Mouse (Mus musculus) ES-E14 (cell line): ENCODE measurements at regions not wholly inside any gene's neighbourhood (a gene's known extent, or its start where the extent isn't known, plus 50 kb on each side); places are given as distances from the start of the nearest gene placed in this dataset.
A peak's percentile ranks its signal among the peaks of the same experiment; 100 is the strongest.

Source experiments
- DNase-seq: peaks from one replicate; pipeline ENCODE4 v3.0.0-alpha.2; 2013; ENCODE audit warnings: low read depth, low spot score
- H3K27ac ChIP-seq: 2 replicates; pipeline ENCODE4 v1.5.1; 2012; ENCODE audit warnings: low read depth, mild to moderate bottlenecking, low read length, moderate library complexity, mixed read lengths; ENCODE audit not compliant: poor library complexity, insufficient read depth, severe bottlenecking
- H3K36me3 ChIP-seq: 2 replicates; pipeline ENCODE4 v1.6.1; 2012; ENCODE audit warnings: mild to moderate bottlenecking, low read length, moderate library complexity, mixed read lengths; ENCODE audit not compliant: control insufficient read depth, poor library complexity, insufficient read depth, severe bottlenecking
- H3K4me1 ChIP-seq, 2 experiments: fragments of 150-350 bp in 1 of 2; sonication (generic) in 1 of 2; 2 replicates each; pipeline ENCODE4 v1.6.1; 2012; ENCODE audit warnings: low read length in 2 of 2, mild to moderate bottlenecking in 1 of 2, mixed read lengths in 1 of 2; ENCODE audit not compliant: control insufficient read depth in 2 of 2, insufficient read depth in 2 of 2, poor library complexity in 1 of 2
- H3K4me3 ChIP-seq, 2 experiments: fragments of 150-350 bp in 1 of 2; sonication (generic) in 1 of 2; 2 replicates each; pipeline ENCODE4 v1.5.1; 2012; ENCODE audit warnings: low read length in 2 of 2, low read depth in 1 of 2, mild to moderate bottlenecking in 1 of 2, mixed read lengths in 1 of 2; ENCODE audit not compliant: insufficient read depth in 1 of 2, poor library complexity in 1 of 2, severe bottlenecking in 1 of 2
- H3K9ac ChIP-seq: 2 replicates; pipeline ENCODE4 v1.6.1; 2012; ENCODE audit warnings: low read depth, mild to moderate bottlenecking, low read length, mixed read lengths; ENCODE audit not compliant: poor library complexity, insufficient read depth, severe bottlenecking
- H3K9me3 ChIP-seq: fragments of 150-350 bp; sonication (generic); 2 replicates; pipeline ENCODE4 v1.6.1; 2012; ENCODE audit warnings: low read depth, mild to moderate bottlenecking, low read length; ENCODE audit not compliant: control insufficient read depth, insufficient read depth
- CHD2 ChIP-seq: IDR thresholded peaks from 2 replicates; pipeline ENCODE4 v1.6.1; 2014; ENCODE audit warnings: mild to moderate bottlenecking, low read depth, low read length, inconsistent platforms
- HCFC1 ChIP-seq: IDR thresholded peaks from 2 replicates; pipeline ENCODE4 v1.6.1; 2012; ENCODE audit warnings: low read length, inconsistent platforms, borderline replicate concordance; ENCODE audit not compliant: insufficient read depth
- MAFK ChIP-seq: IDR thresholded peaks from 2 replicates; pipeline ENCODE4 v1.6.1; 2014; ENCODE audit warnings: mild to moderate bottlenecking, low read depth, low read length, inconsistent platforms; ENCODE audit not compliant: insufficient read depth
- ZC3H11A ChIP-seq: IDR thresholded peaks from 2 replicates; pipeline ENCODE4 v1.6.1; 2012; ENCODE audit warnings: low read depth, mild to moderate bottlenecking, inconsistent platforms, low read length, borderline replicate concordance
- ZNF384 ChIP-seq: IDR thresholded peaks from 2 replicates; pipeline ENCODE4 v1.6.1; 2012; ENCODE audit warnings: low read depth, low read length, inconsistent platforms
- in situ Hi-C, 2 experiments: fragments of 600-800 bp; cut with MboI; formaldehyde crosslinking; loops; one replicate each; pipeline ENCODE4 v1.15.1; 2025; ENCODE audit warnings: low sequenced_read_pairs in 2 of 2, inconsistent platforms in 1 of 2; ENCODE audit not compliant: unreplicated experiment in 2 of 2

- no peaks in the 10 kb centered on the region for H3K4me1 ChIP-seq
- H3K9ac ChIP-seq = no peak overlapping the region
- no peaks in the 10 kb centered on the region for H3K36me3 ChIP-seq
- TF ChIP-seq CHD2 = no peak
- no peak for TF ChIP-seq ZNF384
- TF ChIP-seq ZC3H11A = no peak
- H3K4me3 ChIP-seq = no peak overlapping the region
- DNase-seq = no peak
- no peak overlapping the region for H3K27ac ChIP-seq
- H3K9me3 ChIP-seq = no peaks in the 10 kb centered on the region
- in situ Hi-C loops = no loop called here
Measured at GRCm38 (mm10) chr11:112050362-112050761, 731.7 kb upstream of the Sox9 start.

GRCm38 (mm10) chr11:112055591-112055990 is 726.4 kb upstream of the Sox9 start:
- in situ Hi-C loops = no loop called here
- no peak overlapping the region for H3K4me3 ChIP-seq
- no peaks in the 10 kb centered on the region for H3K4me1 ChIP-seq
- TF ChIP-seq HCFC1 = no peak
- TF ChIP-seq MAFK = no peak
- no peak for TF ChIP-seq ZC3H11A
- no peak for TF ChIP-seq CHD2
- TF ChIP-seq ZNF384 = no peak
- no peak overlapping the region for H3K9ac ChIP-seq
- DNase-seq = no peak
- no peak overlapping the region for H3K27ac ChIP-seq
- no peaks in the 10 kb centered on the region for H3K9me3 ChIP-seq
- H3K36me3 ChIP-seq = no peaks in the 10 kb centered on the region

GRCm38 (mm10) chr11:112067176-112067575 is 714.8 kb upstream of the Sox9 start:
- H3K4me3 ChIP-seq = no peak overlapping the region
- no peaks in the 10 kb centered on the region for H3K4me1 ChIP-seq
- in situ Hi-C loops = no loop called here
- DNase-seq = peak; percentile 26
- no peak for TF ChIP-seq MAFK
- TF ChIP-seq ZC3H11A = peak; percentile 24; the same call in 1 of the 2 replicates
- no peak for TF ChIP-seq CHD2
- TF ChIP-seq ZNF384 = no peak
- no peak for TF ChIP-seq HCFC1
- no peak overlapping the region for H3K27ac ChIP-seq
- H3K36me3 ChIP-seq = no peaks in the 10 kb centered on the region
- no peaks in the 10 kb centered on the region for H3K9me3 ChIP-seq
- H3K9ac ChIP-seq = no peak overlapping the region

GRCm38 (mm10) chr11:112068821-112069220 is 713.2 kb upstream of the Sox9 start:
- Histone ChIP-seq H3K9ac (no peak overlapping the region), H3K27ac (no peak overlapping the region), H3K4me1 (no peaks in the 10 kb centered on the region), H3K9me3 (no peaks in the 10 kb centered on the region), H3K4me3 (no peak overlapping the region), H3K36me3 (no peaks in the 10 kb centered on the region)
- in situ Hi-C loops = no loop called here
- DNase-seq = no peak
- no peak for TF ChIP-seq ZC3H11A
- no peak for TF ChIP-seq ZNF384
- no peak for TF ChIP-seq MAFK
- no peak for TF ChIP-seq HCFC1
- no peak for TF ChIP-seq CHD2

- Histone ChIP-seq H3K4me3 (no peak overlapping the region), H3K36me3 (no peaks in the 10 kb centered on the region), H3K9me3 (no peaks in the 10 kb centered on the region), H3K4me1 (no peaks in the 10 kb centered on the region), H3K9ac (no peak overlapping the region), H3K27ac (no peak overlapping the region)
- TF ChIP-seq CHD2 (no peak), ZNF384 (no peak), HCFC1 (no peak), MAFK (no peak), ZC3H11A (no peak)
- no peak for DNase-seq
- in situ Hi-C loops = no loop called here
Measured at GRCm38 (mm10) chr11:112071571-112071970, 710.5 kb upstream of the Sox9 start.
